Mouse (Mus musculus): Measurements from ENCODE around the gene Rec8. TPM values are rescaled to one million over a fixed set of nuclear protein-coding genes. Genes with fewer than 3 reads are reported as not detected.

Gene Rec8
- total and polyA plus RNA-seq, 3 experiments: not detected

DNA sequence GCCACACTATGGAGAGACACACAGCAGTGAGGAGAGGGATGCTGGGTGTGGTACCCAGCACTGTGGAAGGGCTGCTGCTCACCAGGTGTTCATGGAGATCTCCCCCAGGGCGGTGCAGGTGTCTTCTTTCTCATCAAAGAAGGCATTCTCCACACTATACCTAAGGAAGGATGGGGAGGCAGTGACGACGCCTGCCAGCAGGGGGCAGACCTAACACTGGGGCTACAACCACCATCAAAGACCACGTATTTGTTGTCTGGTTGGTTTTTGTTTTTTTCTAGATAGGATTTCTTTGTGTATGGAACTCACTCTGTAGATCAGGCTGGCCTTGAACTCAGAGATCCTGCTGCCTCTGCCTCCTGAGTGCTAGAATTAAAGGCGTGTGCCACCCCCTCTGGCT lies 11.5 kb downstream of the Rec8 start:
- Histone ChIP-seq H3K27ac (ENCODE audit: insufficient read depth, low read depth) (no peak overlapping the region), H3K4me3 (replicated peaks in 1 of 3; ENCODE audit: low read depth in 2 of 3, low read length in 2 of 3, poor library complexity in 1 of 3) (no peak overlapping the region), H3K9ac (ENCODE audit: insufficient read depth, low read depth) (no peak overlapping the region), H3K27me3 (replicated peaks) (no peaks in the 10 kb centered on the region), H3K79me2 (replicated peaks; ENCODE audit: control insufficient read depth, extremely low read depth, insufficient read depth, poor library complexity, severe bottlenecking) (peaks cover under 1% of the 10 kb centered on the region; the same call in 1 of the 2 replicates), H3K4me2 (ENCODE audit: insufficient read depth, low read depth, poor library complexity, severe bottlenecking) (no peak overlapping the region), H3K36me3 (replicated peaks in 1 of 2; ENCODE audit: control insufficient read depth in 1 of 2, insufficient read depth in 1 of 2, low read length in 1 of 2) (peaks cover 95 to 100% of the 10 kb centered on the region in 2 experiments), H3K9me3 (replicated peaks; ENCODE audit: low read length) (no peaks in the 10 kb centered on the region), H3K4me1 (ENCODE audit: control insufficient read depth in 1 of 2, insufficient read depth in 2 of 2) (peaks cover 4 to 10% of the 10 kb centered on the region in 2 experiments; a peak in 3 of 4 replicates)
- in situ Hi-C loops (cut with MboI; ENCODE audit: low pct_ligation_motif_present, low pct_unique_long_range_greater_than_20kb, low sequenced_read_pairs) (no loop called here), dilution Hi-C loops (cut with MboI; ENCODE audit: extremely low pct_ligation_motif_present, extremely low pct_unique_long_range_greater_than_20kb, low sequenced_read_pairs) (no loop called here)
- peak; percentile 45 for DNase-seq (ENCODE audit: extremely low read depth)
- TF ChIP-seq SMC3 (IDR thresholded peaks at IDR 0.05; ENCODE audit: low read depth, low read length) (peak; percentile 70), ZMIZ1 (IDR thresholded peaks at IDR 0.05; ENCODE audit: low read depth, low read length) (no peak), KAT2A (IDR thresholded peaks at IDR 0.05; ENCODE audit: insufficient replicate concordance, low read length) (no peak), GABPA (IDR thresholded peaks at IDR 0.05; ENCODE audit: insufficient replicate concordance, low read depth, low read length) (no peak), CTCF (conservative IDR thresholded peaks at IDR 0.05 in 1 of 2, IDR thresholded peaks at IDR 0.05 in 1 of 2; ENCODE audit: low read depth in 2 of 2, low read length in 2 of 2) (peak; percentile 77), RAD21 (IDR thresholded peaks at IDR 0.05; ENCODE audit: low read depth, low read length) (peak; percentile 31), UBTF (IDR thresholded peaks at IDR 0.05; ENCODE audit: low read depth, low read length) (no peak)

DNA sequence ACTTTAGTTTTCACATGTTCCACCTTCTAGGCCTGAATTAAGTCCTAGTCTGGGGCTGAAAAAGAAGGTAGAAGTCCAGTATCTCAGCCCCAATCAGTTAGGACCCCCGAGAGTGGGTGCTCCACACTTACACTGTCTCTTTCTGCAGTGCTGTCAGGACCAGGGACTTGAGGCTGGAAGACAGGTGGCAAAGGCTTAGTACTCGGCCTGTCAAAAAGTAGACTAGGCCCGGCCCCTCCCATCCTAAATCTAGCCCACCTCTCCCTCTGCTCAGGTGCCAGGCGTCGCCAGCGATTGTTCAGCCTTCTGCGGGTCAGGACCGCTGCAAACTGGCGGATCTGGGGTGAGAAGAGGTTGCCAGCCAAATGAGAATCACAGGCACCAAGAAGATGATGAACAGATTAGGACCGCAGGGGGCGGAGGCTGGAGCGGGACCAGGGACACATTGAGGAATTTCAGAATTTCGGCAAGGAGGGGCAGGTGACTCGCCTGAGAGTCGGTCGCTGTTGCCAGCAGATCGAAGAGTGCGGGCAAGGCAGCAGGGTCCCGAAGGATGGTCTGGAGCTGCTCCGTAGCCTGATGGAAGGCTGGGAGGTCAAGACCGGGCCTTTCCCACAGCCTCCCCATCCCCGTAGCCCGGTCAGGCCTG lies 17.2 kb downstream of the Rec8 start:
- TF ChIP-seq RCOR1 (conservative IDR thresholded peaks at IDR 0.05; ENCODE audit: low read depth, low read length) (no peak), CTCF (conservative IDR thresholded peaks at IDR 0.05 in 1 of 2, IDR thresholded peaks at IDR 0.05 in 1 of 2; ENCODE audit: low read depth in 2 of 2, low read length in 2 of 2) (no peak), MAZ (IDR thresholded peaks at IDR 0.05; ENCODE audit: low read depth, low read length) (0 out of 2 replicates have a peak, but pooled peaks have one; percentile 22)
- H3K36me3 ChIP-seq (replicated peaks in 1 of 2; ENCODE audit: control insufficient read depth in 1 of 2, insufficient read depth in 1 of 2, low read length in 1 of 2): peaks cover 62 to 83% of the 10 kb centered on the region in 2 experiments
- peaks cover 10% of the 10 kb centered on the region; the same call in 1 of the 2 replicates for H3K79me2 ChIP-seq (replicated peaks; ENCODE audit: control insufficient read depth, extremely low read depth, insufficient read depth, poor library complexity, severe bottlenecking)
- peak; percentile 23 for DNase-seq (ENCODE audit: extremely low read depth)
- H3K9ac ChIP-seq (ENCODE audit: insufficient read depth, low read depth): peak overlapping the region; percentile 54
- in situ Hi-C loops (cut with MboI; ENCODE audit: low pct_ligation_motif_present, low pct_unique_long_range_greater_than_20kb, low sequenced_read_pairs): no loop called here
- dilution Hi-C loops (cut with MboI; ENCODE audit: extremely low pct_ligation_motif_present, extremely low pct_unique_long_range_greater_than_20kb, low sequenced_read_pairs): no loop called here
- H3K9me3 ChIP-seq (replicated peaks; ENCODE audit: low read length): no peaks in the 10 kb centered on the region
- peak overlapping the region; percentile 23 for H3K4me2 ChIP-seq (ENCODE audit: insufficient read depth, low read depth, poor library complexity, severe bottlenecking)
- no peak overlapping the region; the same call in 1 of the 2 replicates for H3K27ac ChIP-seq (ENCODE audit: insufficient read depth, low read depth)
- peak overlapping the region; percentile 75 to 89 (median 78) for H3K4me3 ChIP-seq (replicated peaks in 1 of 3; ENCODE audit: low read depth in 2 of 3, low read length in 2 of 3, poor library complexity in 1 of 3)
- H3K27me3 ChIP-seq (replicated peaks): no peaks in the 10 kb centered on the region
- peaks cover 4 to 25% of the 10 kb centered on the region in 2 experiments; a peak in 3 of 4 replicates for H3K4me1 ChIP-seq (ENCODE audit: control insufficient read depth in 1 of 2, insufficient read depth in 2 of 2)

DNA sequence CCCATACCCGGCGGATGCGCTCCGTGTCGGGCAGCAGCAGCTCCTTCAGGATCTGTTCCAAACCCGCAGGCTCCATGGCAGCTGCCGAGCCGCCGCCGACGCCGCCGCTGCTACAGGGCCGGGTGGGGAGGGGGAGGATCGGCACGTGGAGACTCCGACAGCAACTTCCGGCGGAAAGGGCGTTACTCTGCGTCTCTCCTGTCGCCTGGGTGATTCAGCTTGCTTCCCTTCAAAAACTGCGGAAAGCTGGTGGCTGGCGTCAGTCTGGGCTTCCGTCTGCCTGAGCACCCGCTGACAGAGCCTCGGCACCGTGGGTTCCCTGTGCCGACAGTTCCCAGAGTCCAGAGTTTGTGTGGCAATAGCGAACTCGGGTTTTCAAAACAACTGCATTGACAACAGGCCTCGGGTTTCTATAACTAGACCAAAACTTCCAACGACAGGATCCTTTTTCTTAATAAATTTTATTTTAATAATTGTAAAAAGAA lies 17.7 kb downstream of the Rec8 start, which contains the start of gene Ipo4:
Gene Ipo4 (minus strand): TSS at position 435 of the 485 bp plus-strand sequence.
- H3K27ac ChIP-seq (ENCODE audit: insufficient read depth, low read depth): no peak within 1 kb of the TSS; the same call in 1 of the 2 replicates
- TF ChIP-seq BHLHE40 (IDR thresholded peaks at IDR 0.05; ENCODE audit: low read depth, low read length) (peak; percentile 97), TCF12 (IDR thresholded peaks at IDR 0.05; ENCODE audit: low read depth, low read length) (peak; percentile 76), NRF1 (IDR thresholded peaks at IDR 0.05; ENCODE audit: low read depth, low read length) (no peak), CTCF (conservative IDR thresholded peaks at IDR 0.05 in 1 of 2, IDR thresholded peaks at IDR 0.05 in 1 of 2; ENCODE audit: low read depth in 2 of 2, low read length in 2 of 2) (no peak), EP300 (IDR thresholded peaks at IDR 0.05; ENCODE audit: low read length) (no peak), ELF1 (IDR thresholded peaks at IDR 0.05; ENCODE audit: low read depth, low read length) (peak; percentile 78), SMC3 (IDR thresholded peaks at IDR 0.05; ENCODE audit: low read depth, low read length) (no peak), NELFE (IDR thresholded peaks at IDR 0.05; ENCODE audit: low read depth, low read length) (peak; percentile 76), IRF4 (IDR thresholded peaks at IDR 0.05; ENCODE audit: low read depth, low read length) (peak; percentile 53; the same call in 1 of the 2 replicates), MAFK (IDR thresholded peaks at IDR 0.05; ENCODE audit: insufficient replicate concordance, low read length) (no peak), MXI1 (IDR thresholded peaks at IDR 0.05; ENCODE audit: low read depth, low read length) (peak; percentile 100), KAT2A (IDR thresholded peaks at IDR 0.05; ENCODE audit: insufficient replicate concordance, low read length) (0 out of 2 replicates have a peak, but pooled peaks have one; percentile 66), GABPA (IDR thresholded peaks at IDR 0.05; ENCODE audit: insufficient replicate concordance, low read depth, low read length) (no peak), MAX (IDR thresholded peaks at IDR 0.05; ENCODE audit: low read length) (peak; percentile 98), MYC (IDR thresholded peaks at IDR 0.05; ENCODE audit: low read depth, low read length) (peak; percentile 97), ETS1 (conservative IDR thresholded peaks at IDR 0.05; ENCODE audit: low read depth, low read length) (peak; percentile 32; the same call in 1 of the 2 replicates), CHD1 (IDR thresholded peaks at IDR 0.05; ENCODE audit: low read depth, low read length) (no peak)

More for the DNA sequence above, 17.7 kb downstream of the Rec8 start, which contains the start of gene Ipo4:
- dilution Hi-C loops (cut with MboI; ENCODE audit: extremely low pct_ligation_motif_present, extremely low pct_unique_long_range_greater_than_20kb, low sequenced_read_pairs) (no loop called here), in situ Hi-C loops (cut with MboI; ENCODE audit: low pct_ligation_motif_present, low pct_unique_long_range_greater_than_20kb, low sequenced_read_pairs) (no loop called here)
- Histone ChIP-seq H3K79me2 (replicated peaks; ENCODE audit: control insufficient read depth, extremely low read depth, insufficient read depth, poor library complexity, severe bottlenecking) (peaks cover 10% of the 10 kb centered on the region; the same call in 1 of the 2 replicates), H3K4me3 (replicated peaks in 1 of 3; ENCODE audit: low read depth in 2 of 3, low read length in 2 of 3, poor library complexity in 1 of 3) (peak within 1 kb of the TSS; percentile 75 to 89 (median 78)), H3K36me3 (replicated peaks in 1 of 2; ENCODE audit: control insufficient read depth in 1 of 2, insufficient read depth in 1 of 2, low read length in 1 of 2) (peaks cover 62 to 83% of the 10 kb centered on the region in 2 experiments), H3K9ac (ENCODE audit: insufficient read depth, low read depth) (peak within 1 kb of the TSS; percentile 54), H3K4me1 (ENCODE audit: control insufficient read depth in 1 of 2, insufficient read depth in 2 of 2) (peaks cover 4 to 28% of the 10 kb centered on the region in 2 experiments; a peak in 3 of 4 replicates), H3K27me3 (replicated peaks) (no peaks in the 10 kb centered on the region), H3K9me3 (replicated peaks; ENCODE audit: low read length) (no peaks in the 10 kb centered on the region), H3K4me2 (ENCODE audit: insufficient read depth, low read depth, poor library complexity, severe bottlenecking) (peak within 1 kb of the TSS; percentile 53)
- DNase-seq (ENCODE audit: extremely low read depth): peak; percentile 93

Measured in CH12.LX (cell line).